Mouse (Mus musculus) MEL (cell line): ENCODE results near the gene Fam131c. TPM values are rescaled to one million over a fixed set of nuclear protein-coding genes. Genes with fewer than 3 reads are reported as not detected.

Source experiments
- DNase-seq: peaks from one replicate; pipeline ENCODE4 v3.0.0; 2011; ENCODE audit warnings: low read depth, low spot score
- H3K27ac ChIP-seq: 2 replicates; pipeline ENCODE4 v1.5.1; 2012; ENCODE audit warnings: low read depth, mild to moderate bottlenecking, control low read depth, low read length, moderate library complexity; ENCODE audit not compliant: control insufficient read depth
- H3K27me3 ChIP-seq, 2 experiments: fragments of 150-350 bp in 1 of 2; sonication (generic) in 1 of 2; 2 replicates each; pipeline ENCODE4 v1.6.1; 2012; ENCODE audit warnings: low read length in 2 of 2, mild to moderate bottlenecking in 2 of 2, improper control_type of control experiment in 1 of 2, moderate library complexity in 1 of 2; ENCODE audit not compliant: insufficient read depth in 2 of 2, control insufficient read depth in 1 of 2
- H3K36me3 ChIP-seq, 2 experiments: 2 replicates each; pipeline ENCODE4 v1.6.1; 2012 to 2014; ENCODE audit warnings: low read length in 2 of 2, improper control_type of control experiment in 1 of 2, inconsistent platforms in 1 of 2, mild to moderate bottlenecking in 1 of 2; ENCODE audit not compliant: insufficient read depth in 2 of 2, control insufficient read depth in 1 of 2
- H3K4me1 ChIP-seq, 2 experiments: fragments of 150-350 bp in 1 of 2; sonication (generic) in 1 of 2; 2 replicates each; pipeline ENCODE4 v1.6.1; 2012; ENCODE audit warnings: low read length in 2 of 2, improper control_type of control experiment in 1 of 2, mild to moderate bottlenecking in 1 of 2; ENCODE audit not compliant: insufficient read depth in 2 of 2, control insufficient read depth in 1 of 2
- H3K4me3 ChIP-seq, 2 experiments: fragments of 150-350 bp in 1 of 2; sonication (generic) in 1 of 2; 2 replicates each; pipeline ENCODE4 v1.5.1; 2012; ENCODE audit warnings: low read depth in 2 of 2, low read length in 2 of 2, mild to moderate bottlenecking in 2 of 2, moderate library complexity in 2 of 2, control low read depth in 1 of 2, improper control_type of control experiment in 1 of 2; ENCODE audit not compliant: control insufficient read depth in 1 of 2, insufficient read depth in 1 of 2
- H3K79me2 ChIP-seq: 2 replicates; pipeline ENCODE4 v1.6.1; 2012; ENCODE audit warnings: mild to moderate bottlenecking, low read length, moderate library complexity; ENCODE audit not compliant: control insufficient read depth, poor library complexity, insufficient read depth
- H3K9ac ChIP-seq: 2 replicates; pipeline ENCODE4 v1.6.1; 2012; ENCODE audit warnings: low read depth, mild to moderate bottlenecking, control low read depth, low read length, moderate library complexity; ENCODE audit not compliant: control insufficient read depth, poor library complexity, severe bottlenecking
- H3K9me3 ChIP-seq: fragments of 150-350 bp; sonication (generic); replicated peaks from 2 replicates; pipeline ENCODE4 v1.6.1; 2012; ENCODE audit warnings: mild to moderate bottlenecking, low read length, improper control_type of control experiment, moderate library complexity; ENCODE audit not compliant: insufficient read depth
- BHLHE40 ChIP-seq: IDR thresholded peaks from 2 replicates; pipeline ENCODE4 v1.6.1; 2012; ENCODE audit warnings: low read depth, mild to moderate bottlenecking, inconsistent platforms, low read length, improper control_type of control experiment, borderline replicate concordance
- CHD2 ChIP-seq: IDR thresholded peaks from 2 replicates; pipeline ENCODE4 v1.6.1; 2011; ENCODE audit warnings: low read length, improper control_type of control experiment
- CTCF ChIP-seq, 3 experiments: IDR thresholded peaks in 2 of 3; conservative IDR thresholded peaks in 1 of 3; 2 replicates each; pipeline ENCODE4 v1.5.1; 2011 to 2012; ENCODE audit warnings: low read length in 3 of 3, low read depth in 2 of 3, mild to moderate bottlenecking in 2 of 3, improper control_type of control experiment in 1 of 3, inconsistent platforms in 1 of 3, mixed read lengths in 1 of 3, moderate library complexity in 1 of 3; ENCODE audit not compliant: control insufficient read depth in 1 of 3, insufficient read depth in 1 of 3, poor library complexity in 1 of 3, severe bottlenecking in 1 of 3
- E2F4 ChIP-seq: IDR thresholded peaks from 2 replicates; pipeline ENCODE4 v1.6.1; 2011; ENCODE audit warnings: low read depth, low read length, improper control_type of control experiment, borderline replicate concordance
- ELF1 ChIP-seq: IDR thresholded peaks from 2 replicates; pipeline ENCODE4 v1.6.1; 2014; ENCODE audit warnings: low read depth, mild to moderate bottlenecking, inconsistent platforms, low read length, improper control_type of control experiment, moderate library complexity
- EP300 ChIP-seq, 2 experiments: IDR thresholded peaks; 2 replicates each; pipeline ENCODE4 v1.6.1; 2011; ENCODE audit warnings: improper control_type of control experiment in 2 of 2, low read length in 2 of 2, low read depth in 1 of 2, mild to moderate bottlenecking in 1 of 2
- ETS1 ChIP-seq: IDR thresholded peaks from 2 replicates; pipeline ENCODE4 v1.6.1; 2012; ENCODE audit warnings: low read depth, mild to moderate bottlenecking, inconsistent platforms, low read length, improper control_type of control experiment, moderate library complexity
- GATA1 ChIP-seq: IDR thresholded peaks from 2 replicates; pipeline ENCODE4 v1.6.1; 2011; ENCODE audit warnings: low read depth, low read length, improper control_type of control experiment
- JUND ChIP-seq: IDR thresholded peaks from 2 replicates; pipeline ENCODE4 v1.6.1; 2011; ENCODE audit warnings: low read depth, mild to moderate bottlenecking, improper control_type of control experiment, low read length
- KAT2A ChIP-seq: conservative IDR thresholded peaks from 2 replicates; pipeline ENCODE4 v1.6.1; 2012; ENCODE audit warnings: low read depth, low read length, improper control_type of control experiment, inconsistent platforms
- MAFK ChIP-seq: IDR thresholded peaks from 2 replicates; pipeline ENCODE4 v1.6.1; 2011; ENCODE audit warnings: low read depth, mild to moderate bottlenecking, low read length, improper control_type of control experiment, borderline replicate concordance
- MEF2A ChIP-seq: IDR thresholded peaks from 2 replicates; pipeline ENCODE4 v1.6.1; 2014; ENCODE audit warnings: low read depth, mild to moderate bottlenecking, inconsistent platforms, low read length, improper control_type of control experiment; ENCODE audit not compliant: poor library complexity, insufficient replicate concordance, severe bottlenecking; ENCODE audit errors: extremely low read depth
- MYB ChIP-seq: IDR thresholded peaks from 2 replicates; pipeline ENCODE4 v1.6.1; 2011; ENCODE audit warnings: mild to moderate bottlenecking, low read depth, low read length, improper control_type of control experiment
- MYC ChIP-seq: IDR thresholded peaks from 2 replicates; pipeline ENCODE4 v1.6.1; 2011; ENCODE audit warnings: low read depth, mild to moderate bottlenecking, low read length, improper control_type of control experiment, moderate library complexity
- NRF1 ChIP-seq: IDR thresholded peaks from 2 replicates; pipeline ENCODE4 v1.6.1; 2014; ENCODE audit warnings: low read depth, mild to moderate bottlenecking, inconsistent platforms, low read length, improper control_type of control experiment, moderate library complexity; ENCODE audit not compliant: poor library complexity, insufficient read depth, severe bottlenecking
- RAD21 ChIP-seq: IDR thresholded peaks from 2 replicates; pipeline ENCODE4 v1.6.1; 2011; ENCODE audit warnings: mild to moderate bottlenecking, low read depth, low read length, improper control_type of control experiment
- SMC3 ChIP-seq: IDR thresholded peaks from 2 replicates; pipeline ENCODE4 v1.6.1; 2011; ENCODE audit warnings: low read depth, low read length, improper control_type of control experiment
- TCF12 ChIP-seq: IDR thresholded peaks from 2 replicates; pipeline ENCODE4 v1.6.1; 2014; ENCODE audit warnings: low read depth, mild to moderate bottlenecking, inconsistent platforms, low read length, improper control_type of control experiment, moderate library complexity
- UBTF ChIP-seq: IDR thresholded peaks from 2 replicates; pipeline ENCODE4 v1.6.1; 2012; ENCODE audit warnings: low read depth, mild to moderate bottlenecking, inconsistent platforms, low read length, improper control_type of control experiment, moderate library complexity, borderline replicate concordance; ENCODE audit not compliant: insufficient read depth
- ZC3H11A ChIP-seq: IDR thresholded peaks from 2 replicates; pipeline ENCODE4 v1.6.1; 2012; ENCODE audit warnings: low read depth, mild to moderate bottlenecking, inconsistent platforms, low read length, improper control_type of control experiment
- ZKSCAN1 ChIP-seq: IDR thresholded peaks from 2 replicates; pipeline ENCODE4 v1.6.1; 2012; ENCODE audit warnings: low read depth, mild to moderate bottlenecking, inconsistent platforms, low read length, improper control_type of control experiment, moderate library complexity
- ZMIZ1 ChIP-seq: IDR thresholded peaks from 2 replicates; pipeline ENCODE4 v1.6.1; 2012; ENCODE audit warnings: low read depth, mild to moderate bottlenecking, inconsistent platforms, low read length, improper control_type of control experiment, moderate library complexity
- ZNF384 ChIP-seq: IDR thresholded peaks from 2 replicates; pipeline ENCODE4 v1.6.1; 2012; ENCODE audit warnings: low read depth, mild to moderate bottlenecking, inconsistent platforms, low read length, improper control_type of control experiment
- polyA plus RNA-seq, 2 experiments: library from polyadenylated mRNA; stranded (reverse) in 1 of 2; unstranded in 1 of 2; fragments of >175 nt in 1 of 2; fragments of >200 nt in 1 of 2; gene quantifications; 2 replicates each; pipeline versions ENCODE4 v1.2.1 to v1.2.4; 2012; ENCODE audit warnings: low replicate concordance in 2 of 2, low read depth in 1 of 2; ENCODE audit not compliant: insufficient read length in 2 of 2, insufficient read depth in 1 of 2, missing spikeins in 1 of 2
- total RNA-seq: library from RNA; depleted of rRNA; stranded (reverse); fragments of 300-350 nt; gene quantifications from 2 replicates; pipeline ENCODE4 v1.2.3, GENCODE M21; 2012

Gene Fam131c
- total and polyA plus RNA-seq, 3 experiments, result not detected

DNA sequence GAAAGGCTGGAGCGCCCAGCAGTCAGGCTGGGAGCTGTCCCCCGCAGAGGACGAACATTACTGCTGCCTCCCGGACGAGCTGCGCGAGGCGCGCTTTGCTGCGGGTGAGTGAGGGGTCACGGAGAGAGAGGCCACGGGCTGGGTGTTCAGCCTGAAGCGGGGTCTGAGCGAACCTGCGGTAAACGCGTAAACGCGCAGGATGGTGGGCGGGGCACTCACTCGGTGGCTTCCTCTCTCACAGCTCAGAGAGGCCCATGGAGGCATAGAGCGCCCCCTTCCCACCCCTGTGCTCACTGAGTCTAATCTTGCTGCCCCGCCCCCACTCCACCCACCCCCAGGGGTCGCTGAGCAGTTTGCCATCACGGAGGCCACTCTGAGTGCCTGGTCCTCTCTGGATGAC, 14.4 kb downstream of the Fam131c start:
- DNase-seq, result no peak
- Histone ChIP-seq H3K9ac (no peak overlapping the region), H3K4me1 (no peaks in the 10 kb centered on the region), H3K27ac (no peak overlapping the region), H3K4me3 (no peak overlapping the region), H3K9me3 (no peaks in the 10 kb centered on the region), H3K27me3 (no peaks in the 10 kb centered on the region; a peak in 2 of 4 replicates), H3K79me2 (no peaks in the 10 kb centered on the region), H3K36me3 (no peaks in the 10 kb centered on the region)
- no peak for TF ChIP-seq CHD2
- no peak for TF ChIP-seq BHLHE40
- TF ChIP-seq CTCF (IDR thresholded peaks at IDR 0.05 in 2 of 3, conservative IDR thresholded peaks at IDR 0.05 in 1 of 3; ENCODE audit: control insufficient read depth in 1 of 3, insufficient read depth in 1 of 3, low read depth in 2 of 3, low read length in 3 of 3, poor library complexity in 1 of 3, severe bottlenecking in 1 of 3), result no peak
- TF ChIP-seq ZNF384, result no peak

DNA sequence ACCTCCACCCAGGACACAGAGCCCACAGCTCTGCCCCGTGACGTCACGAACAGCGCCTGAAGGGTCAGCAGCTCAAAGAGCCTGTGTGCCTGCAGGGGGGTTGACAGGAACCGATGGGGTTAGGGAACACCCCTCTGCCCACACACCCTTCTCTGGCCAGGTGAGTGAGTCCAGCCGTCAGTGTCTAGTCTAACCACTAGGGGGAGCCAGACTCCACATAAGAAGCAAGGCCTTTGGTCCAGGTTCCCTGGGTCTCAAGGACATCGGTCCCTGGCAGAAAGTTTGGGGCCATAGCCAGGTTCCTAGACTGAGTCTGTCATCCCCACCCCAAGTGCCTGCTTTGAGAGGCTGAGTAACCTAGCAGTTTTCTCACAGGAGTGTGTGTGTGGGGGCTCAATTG, 17.3 kb downstream of the Fam131c start:
- H3K4me1 ChIP-seq, result no peaks in the 10 kb centered on the region
- no peak overlapping the region for H3K4me3 ChIP-seq
- TF ChIP-seq RAD21, result peak; percentile 56
- no peak for TF ChIP-seq E2F4
- TF ChIP-seq TCF12, result no peak
- no peak for TF ChIP-seq UBTF
- TF ChIP-seq MYB, result no peak
- TF ChIP-seq NRF1, result no peak
- TF ChIP-seq JUND, result no peak
- no peak for TF ChIP-seq BHLHE40
- TF ChIP-seq KAT2A, result no peak
- peak; percentile 33 for TF ChIP-seq ZC3H11A
- TF ChIP-seq GATA1, result no peak
- TF ChIP-seq ETS1, result no peak
- TF ChIP-seq ZNF384, result no peak
- TF ChIP-seq ZKSCAN1, result no peak
- peak; percentile 70 to 87 (median 79) for TF ChIP-seq CTCF (IDR thresholded peaks at IDR 0.05 in 2 of 3, conservative IDR thresholded peaks at IDR 0.05 in 1 of 3; ENCODE audit: control insufficient read depth in 1 of 3, insufficient read depth in 1 of 3, low read depth in 2 of 3, low read length in 3 of 3, poor library complexity in 1 of 3, severe bottlenecking in 1 of 3)
- no peak for TF ChIP-seq ZMIZ1
- no peak for TF ChIP-seq EP300 (IDR thresholded peaks at IDR 0.05; ENCODE audit: low read depth in 1 of 2, low read length in 2 of 2)
- no peak for TF ChIP-seq ELF1
- TF ChIP-seq MEF2A, result no peak
- no peak for TF ChIP-seq MYC
- TF ChIP-seq MAFK, result no peak
- TF ChIP-seq SMC3, result peak; percentile 43
- no peaks in the 10 kb centered on the region; a peak in 2 of 4 replicates for H3K27me3 ChIP-seq
- DNase-seq, result peak; percentile 71
- no peaks in the 10 kb centered on the region for H3K9me3 ChIP-seq
- no peaks in the 10 kb centered on the region for H3K79me2 ChIP-seq
- H3K9ac ChIP-seq, result no peak overlapping the region
- no peaks in the 10 kb centered on the region for H3K36me3 ChIP-seq
- no peak overlapping the region for H3K27ac ChIP-seq
